Mouse (Mus musculus) limb, embryonic 11.5 days (tissue): ENCODE results near the gene Ap5s1. TPM values are rescaled to one million over a fixed set of nuclear protein-coding genes. Genes with fewer than 3 reads are reported as not detected.
A peak's percentile ranks its signal among the peaks of the same experiment; 100 is the strongest.

Source experiments
- ATAC-seq: fragments of 200-750 bp; cut with Nextera tagmentation; 2 replicates; pipeline ENCODE4 v1.8.0; 2017; ENCODE audit warnings: low read depth; ENCODE audit not compliant: insufficient number of reproducible peaks, low FRiP score, low TSS enrichment
- DNase-seq: peaks from one replicate; pipeline ENCODE4 v3.0.0-alpha.2; 2015; ENCODE audit warnings: low spot score
- H3K27ac ChIP-seq: fragments of 300-500 bp; sonication (generic); replicated peaks from 2 replicates; pipeline ENCODE4 v1.5.1; 2014; ENCODE audit warnings: low read depth, mild to moderate bottlenecking, low read length
- H3K27me3 ChIP-seq: fragments of 300-500 bp; sonication (generic); 2 replicates; pipeline ENCODE4 v1.6.1; 2014; ENCODE audit warnings: mild to moderate bottlenecking, low read length, mixed read lengths; ENCODE audit not compliant: control insufficient read depth, insufficient read depth
- H3K36me3 ChIP-seq: fragments of 300-500 bp; sonication (generic); 2 replicates; pipeline ENCODE4 v1.6.1; 2014; ENCODE audit warnings: mild to moderate bottlenecking, low read length, moderate library complexity, mixed read lengths; ENCODE audit not compliant: control insufficient read depth, insufficient read depth
- H3K4me1 ChIP-seq: fragments of 300-500 bp; sonication (generic); 2 replicates; pipeline ENCODE4 v1.6.1; 2014; ENCODE audit warnings: low read length, mixed read lengths; ENCODE audit not compliant: control insufficient read depth, insufficient read depth
- H3K4me2 ChIP-seq: fragments of 300-500 bp; sonication (generic); 2 replicates; pipeline ENCODE4 v1.6.1; 2014; ENCODE audit warnings: low read depth, mild to moderate bottlenecking, moderate library complexity; ENCODE audit not compliant: severe bottlenecking
- H3K4me3 ChIP-seq: fragments of 300-500 bp; sonication (generic); 2 replicates; pipeline ENCODE4 v1.5.1; 2014; ENCODE audit warnings: low read depth, low read length
- H3K9ac ChIP-seq: fragments of 300-500 bp; sonication (generic); 2 replicates; pipeline ENCODE4 v1.6.1; 2014; ENCODE audit warnings: mild to moderate bottlenecking, low read length
- H3K9me3 ChIP-seq: fragments of 300-500 bp; sonication (generic); 2 replicates; pipeline ENCODE4 v1.6.1; 2016; ENCODE audit warnings: low read length; ENCODE audit not compliant: control insufficient read depth
- WGBS: fragments of 180-500 bp; shearing (Covaris S2); extraction: QIAGEN DNeasy Blood & Tissue Kit; methylation state at CpG from one replicate; pipeline ENCODE4 v1.1.7; 2014; 5-methylcytosine and 5-hydroxymethylcytosine counted together
- polyA plus RNA-seq: library from polyadenylated mRNA; unstranded; fragments of >200 nt; fragmentation: Nextera tagmentation; extraction: Ambion mirVana; gene quantifications from 2 replicates; pipeline ENCODE4 v1.2.1, GENCODE M21; 2014

Gene Ap5s1
- polyA plus RNA-seq, 1 experiment from 2014 or later, result 25.3 TPM

- DNase-seq, result no peak
- H3K9ac ChIP-seq, result no peak overlapping the region
Measured at GRCm38 (mm10) chr2:131189521-131190309, 17.2 kb upstream of the Ap5s1 start.

GRCm38 (mm10) chr2:131190344-131191004 is 16.4 kb upstream of the Ap5s1 start:
- H3K36me3 ChIP-seq, result peaks cover 5% of the 10 kb centered on the region
- no peaks in the 10 kb centered on the region for H3K27me3 ChIP-seq
- H3K27ac ChIP-seq, result no peak overlapping the region
- no peak overlapping the region for H3K9ac ChIP-seq
- 36% methylated on average over 10 of the region's 10 CpGs for WGBS
- no peaks in the 10 kb centered on the region for H3K9me3 ChIP-seq
- H3K4me1 ChIP-seq, result peaks cover 23% of the 10 kb centered on the region
- no peak for ATAC-seq
- H3K4me3 ChIP-seq, result no peak overlapping the region
- no peak overlapping the region for H3K4me2 ChIP-seq
- peak; percentile 48 for DNase-seq

More at GRCm38 (mm10) chr2:131189521-131190309, 17.2 kb upstream of the Ap5s1 start:
- H3K27me3 ChIP-seq, result no peaks in the 10 kb centered on the region
- WGBS, result 54% methylated on average over 5 of the region's 5 CpGs
- H3K27ac ChIP-seq, result no peak overlapping the region
- no peak overlapping the region for H3K4me3 ChIP-seq
- no peak for ATAC-seq
- peaks cover 23% of the 10 kb centered on the region for H3K4me1 ChIP-seq
- H3K36me3 ChIP-seq, result peaks cover 5% of the 10 kb centered on the region
- H3K9me3 ChIP-seq, result no peaks in the 10 kb centered on the region
- no peak overlapping the region for H3K4me2 ChIP-seq

GRCm38 (mm10) chr2:131191005-131191390 is 15.9 kb upstream of the Ap5s1 start:
- 78% methylated on average over 7 of the region's 7 CpGs for WGBS
- Histone ChIP-seq H3K9ac (no peak overlapping the region), H3K4me1 (peaks cover 20% of the 10 kb centered on the region), H3K27me3 (no peaks in the 10 kb centered on the region), H3K27ac (no peak overlapping the region), H3K9me3 (no peaks in the 10 kb centered on the region), H3K4me3 (no peak overlapping the region), H3K36me3 (peaks cover 5% of the 10 kb centered on the region), H3K4me2 (no peak overlapping the region)
- DNase-seq, result no peak
- no peak for ATAC-seq

GRCm38 (mm10) chr2:131196606-131197316 is 10.1 kb upstream of the Ap5s1 start:
- Histone ChIP-seq H3K9ac (no peak overlapping the region), H3K4me3 (no peak overlapping the region), H3K27me3 (no peaks in the 10 kb centered on the region), H3K27ac (no peak overlapping the region), H3K4me2 (no peak overlapping the region), H3K36me3 (peaks cover 7% of the 10 kb centered on the region; the same call in 1 of the 2 replicates), H3K9me3 (no peaks in the 10 kb centered on the region), H3K4me1 (no peaks in the 10 kb centered on the region)
- DNase-seq (no peak), ATAC-seq (no peak)
- 89% methylated on average over 16 of the region's 16 CpGs for WGBS

- no peaks in the 10 kb centered on the region for H3K27me3 ChIP-seq
- H3K9me3 ChIP-seq, result no peaks in the 10 kb centered on the region
- no peak overlapping the region for H3K9ac ChIP-seq
- ATAC-seq, result no peak
- H3K4me3 ChIP-seq, result no peak overlapping the region
- H3K4me1 ChIP-seq, result no peaks in the 10 kb centered on the region
- WGBS, result 83% methylated on average over 2 of the region's 2 CpGs
- H3K36me3 ChIP-seq, result peaks cover 2% of the 10 kb centered on the region; the same call in 1 of the 2 replicates
- H3K27ac ChIP-seq, result no peak overlapping the region
- H3K4me2 ChIP-seq, result no peak overlapping the region
- no peak for DNase-seq
Measured at GRCm38 (mm10) chr2:131200710-131201109, 6.2 kb upstream of the Ap5s1 start.

GRCm38 (mm10) chr2:131201262-131201661 is 5.6 kb upstream of the Ap5s1 start:
- H3K4me1 ChIP-seq, result no peaks in the 10 kb centered on the region
- H3K9ac ChIP-seq, result no peak overlapping the region
- peaks cover 2% of the 10 kb centered on the region; the same call in 1 of the 2 replicates for H3K36me3 ChIP-seq
- ATAC-seq, result no peak
- no peak overlapping the region for H3K4me2 ChIP-seq
- no peaks in the 10 kb centered on the region for H3K27me3 ChIP-seq
- no peaks in the 10 kb centered on the region for H3K9me3 ChIP-seq
- DNase-seq, result no peak
- no peak overlapping the region for H3K4me3 ChIP-seq
- 94% methylated on average over 3 of the region's 3 CpGs for WGBS
- no peak overlapping the region for H3K27ac ChIP-seq

- no peak overlapping the region for H3K4me3 ChIP-seq
- ATAC-seq (no peak), DNase-seq (no peak)
- WGBS, result 89% methylated on average over 6 of the region's 6 CpGs
- H3K27ac ChIP-seq, result no peak overlapping the region
- H3K27me3 ChIP-seq, result no peaks in the 10 kb centered on the region
- no peak overlapping the region for H3K9ac ChIP-seq
- H3K4me1 ChIP-seq, result no peaks in the 10 kb centered on the region
- H3K4me2 ChIP-seq, result no peak overlapping the region
- H3K9me3 ChIP-seq, result no peaks in the 10 kb centered on the region
- H3K36me3 ChIP-seq, result peaks cover 2% of the 10 kb centered on the region; the same call in 1 of the 2 replicates
Measured at GRCm38 (mm10) chr2:131203816-131204409, 3.0 kb upstream of the Ap5s1 start.

- Histone ChIP-seq H3K4me3 (no peak overlapping the region), H3K4me2 (no peak overlapping the region), H3K36me3 (peaks cover 2% of the 10 kb centered on the region; the same call in 1 of the 2 replicates), H3K27me3 (no peaks in the 10 kb centered on the region), H3K9me3 (no peaks in the 10 kb centered on the region), H3K27ac (no peak overlapping the region), H3K4me1 (no peaks in the 10 kb centered on the region), H3K9ac (no peak overlapping the region)
- 58% methylated on average over 7 of the region's 7 CpGs for WGBS
- ATAC-seq (no peak), DNase-seq (no peak)
Measured at GRCm38 (mm10) chr2:131204410-131204981, 2.4 kb upstream of the Ap5s1 start.
